Mouse (Mus musculus): ENCODE data around the gene Rock2.

DNA sequence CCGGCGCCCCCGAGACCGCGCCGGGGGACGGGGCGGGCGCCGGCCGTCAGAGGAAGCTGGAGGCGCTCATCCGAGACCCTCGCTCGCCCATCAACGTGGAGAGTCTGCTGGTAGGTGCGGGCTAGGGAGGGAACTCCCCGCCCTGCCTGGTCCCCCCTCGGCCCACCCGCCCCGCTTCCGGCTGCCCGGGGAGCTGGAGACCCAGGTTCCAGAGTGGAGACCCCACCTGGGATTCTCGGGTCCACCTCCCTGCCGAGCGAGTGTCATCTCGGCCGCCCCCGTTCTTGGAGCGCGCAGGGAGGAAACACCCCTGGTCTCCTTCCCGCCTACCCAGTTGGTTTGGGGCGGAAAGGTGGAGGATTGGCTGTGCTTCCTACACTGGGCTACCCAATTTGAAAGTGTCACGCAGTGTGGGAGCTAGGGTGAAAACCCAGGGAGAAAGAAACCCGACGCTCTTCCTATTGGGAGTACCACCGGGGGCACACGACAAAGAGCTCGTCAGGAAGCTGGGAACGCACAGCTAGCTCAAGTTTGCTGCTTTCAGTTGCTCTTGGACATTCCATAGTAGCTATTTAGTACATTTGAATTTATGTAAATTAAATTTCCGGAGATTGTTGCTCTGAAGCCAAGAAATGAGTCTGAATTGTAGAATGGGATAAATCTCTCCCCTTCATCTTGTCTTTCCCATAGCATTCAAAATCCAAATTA lies 680 bp downstream of the Rock2 start:
- TF ChIP-seq GATA1 (IDR thresholded peaks at IDR 0.05; ENCODE audit: borderline replicate concordance, low read length), result no peak
- TF ChIP-seq CTCF (IDR thresholded peaks at IDR 0.05; ENCODE audit: low read depth, low read length), result no peak
- TF ChIP-seq TAL1 (conservative IDR thresholded peaks at IDR 0.05; ENCODE audit: low read depth, low read length), result no peak
